Mouse (Mus musculus) kidney, embryonic 14.5 days (tissue): Measurements from ENCODE around the gene Scfd2. TPM values are rescaled to one million over a fixed set of nuclear protein-coding genes. Genes with fewer than 3 reads are reported as not detected.

Source experiments
- ATAC-seq: fragments of 200-750 bp; cut with Nextera tagmentation; 2 replicates; pipeline ENCODE4 v1.8.0; 2017; ENCODE audit warnings: moderate number of reproducible peaks, mild to moderate bottlenecking, moderate TSS enrichment, moderate library complexity; ENCODE audit not compliant: low FRiP score, low TSS enrichment
- H3K27ac ChIP-seq: fragments of 300-500 bp; sonication (generic); 2 replicates; pipeline ENCODE4 v1.5.1; 2014; ENCODE audit warnings: low read depth, mild to moderate bottlenecking, low read length, moderate library complexity, mixed read lengths
- H3K27me3 ChIP-seq: fragments of 300-500 bp; sonication (generic); 2 replicates; pipeline ENCODE4 v1.6.1; 2014; ENCODE audit warnings: mild to moderate bottlenecking, low read length; ENCODE audit not compliant: control insufficient read depth, insufficient read depth
- H3K36me3 ChIP-seq: fragments of 300-500 bp; sonication (generic); 2 replicates; pipeline ENCODE4 v1.6.1; 2014; ENCODE audit warnings: low read length, mixed read lengths; ENCODE audit not compliant: control insufficient read depth, insufficient read depth
- H3K4me1 ChIP-seq: fragments of 300-500 bp; sonication (generic); 2 replicates; pipeline ENCODE4 v1.6.1; 2014; ENCODE audit warnings: low read length, mixed read lengths; ENCODE audit not compliant: control insufficient read depth, insufficient read depth
- H3K4me2 ChIP-seq: fragments of 300-500 bp; sonication (generic); replicated peaks from 2 replicates; pipeline ENCODE4 v1.6.1; 2014; ENCODE audit warnings: low read depth, mild to moderate bottlenecking, low read length
- H3K4me3 ChIP-seq: fragments of 300-500 bp; sonication (generic); 2 replicates; pipeline ENCODE4 v1.5.1; 2014; ENCODE audit warnings: mild to moderate bottlenecking, low read length
- H3K9ac ChIP-seq: fragments of 300-500 bp; sonication (generic); 2 replicates; pipeline ENCODE4 v1.6.1; 2014; ENCODE audit warnings: low read depth, mild to moderate bottlenecking, low read length, moderate library complexity
- H3K9me3 ChIP-seq: fragments of 300-500 bp; sonication (generic); 2 replicates; pipeline ENCODE4 v1.6.1; 2016; ENCODE audit warnings: low read length; ENCODE audit not compliant: control insufficient read depth
- WGBS: fragments of 180-500 bp; shearing (Covaris S2); extraction: QIAGEN DNeasy Blood & Tissue Kit; methylation state at CpG from one replicate; pipeline ENCODE4 v1.1.7; 2014; 5-methylcytosine and 5-hydroxymethylcytosine counted together
- polyA plus RNA-seq: library from polyadenylated mRNA; unstranded; fragments of >200 nt; fragmentation: Nextera tagmentation; extraction: Ambion mirVana; gene quantifications from 2 replicates; pipeline ENCODE4 v1.2.1, GENCODE M21; 2014

Scfd2 gene
- polyA plus RNA-seq, 1 experiment from 2014 or later = 18.3 TPM

DNA sequence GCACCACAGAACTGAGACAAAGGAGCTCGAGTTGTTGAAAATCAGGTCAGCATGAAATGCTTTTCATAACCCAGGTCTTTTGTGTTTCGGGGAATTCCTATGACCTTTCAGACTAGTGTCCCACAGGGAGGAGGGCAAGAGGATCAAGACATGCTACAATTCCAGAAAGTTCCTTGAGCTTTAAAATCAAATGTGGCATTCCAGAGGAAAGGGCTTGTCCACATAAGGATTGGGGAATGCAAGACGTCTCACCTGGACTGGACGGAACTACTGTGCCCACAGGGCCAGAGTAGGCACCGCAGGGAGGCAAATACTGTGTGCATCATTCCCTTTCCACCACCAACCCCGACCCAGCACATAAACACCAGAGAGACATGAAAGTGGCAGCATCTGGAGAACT lies 266.4 kb downstream of the Scfd2 start:
- Histone ChIP-seq H3K36me3 (no peaks in the 10 kb centered on the region), H3K4me2 (no peak overlapping the region), H3K4me3 (no peak overlapping the region), H3K9ac (no peak overlapping the region), H3K27me3 (no peaks in the 10 kb centered on the region), H3K9me3 (no peaks in the 10 kb centered on the region), H3K27ac (no peak overlapping the region), H3K4me1 (peaks cover 18% of the 10 kb centered on the region)
- WGBS = 65% methylated on average over 6 of the region's 6 CpGs
- no peak for ATAC-seq

GRCm38 (mm10) chr5:74264541-74264940 lies 267.0 kb downstream of the Scfd2 start:
- Histone ChIP-seq H3K36me3 (no peaks in the 10 kb centered on the region), H3K4me3 (no peak overlapping the region), H3K9me3 (no peaks in the 10 kb centered on the region), H3K9ac (no peak overlapping the region), H3K27me3 (no peaks in the 10 kb centered on the region), H3K27ac (no peak overlapping the region), H3K4me1 (peaks cover 20% of the 10 kb centered on the region), H3K4me2 (no peak overlapping the region)
- ATAC-seq = no peak
- WGBS = 71% methylated on average over 4 of the region's 4 CpGs

DNA sequence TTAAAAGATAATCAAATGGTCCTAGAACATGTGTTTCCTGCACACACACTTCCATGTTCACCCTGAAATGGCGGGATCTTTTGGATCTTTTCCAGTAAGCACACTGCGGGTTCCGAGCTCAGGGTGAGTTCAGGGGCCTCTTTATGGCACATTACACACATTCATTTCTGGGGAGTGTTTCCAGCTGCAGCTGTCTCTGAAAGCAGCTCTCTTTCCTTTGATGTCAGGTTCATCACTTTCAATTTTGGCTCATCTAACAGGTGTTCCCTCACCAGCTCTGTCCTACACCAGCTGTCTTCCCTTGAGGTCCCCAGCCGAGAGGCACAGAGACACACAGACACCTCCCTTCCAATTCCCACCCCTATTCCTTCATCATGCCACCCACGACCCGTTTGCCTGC lies 270.5 kb downstream of the Scfd2 start:
- H3K27me3 ChIP-seq = no peaks in the 10 kb centered on the region
- H3K9ac ChIP-seq = no peak overlapping the region
- 36% methylated on average over 6 of the region's 6 CpGs for WGBS
- H3K27ac ChIP-seq = peak overlapping the region; percentile 39; the same call in 1 of the 2 replicates
- H3K9me3 ChIP-seq = no peaks in the 10 kb centered on the region
- ATAC-seq = no peak
- no peak overlapping the region for H3K4me3 ChIP-seq
- peaks cover 12% of the 10 kb centered on the region; the same call in 1 of the 2 replicates for H3K4me1 ChIP-seq
- H3K4me2 ChIP-seq = no peak overlapping the region
- H3K36me3 ChIP-seq = no peaks in the 10 kb centered on the region

DNA sequence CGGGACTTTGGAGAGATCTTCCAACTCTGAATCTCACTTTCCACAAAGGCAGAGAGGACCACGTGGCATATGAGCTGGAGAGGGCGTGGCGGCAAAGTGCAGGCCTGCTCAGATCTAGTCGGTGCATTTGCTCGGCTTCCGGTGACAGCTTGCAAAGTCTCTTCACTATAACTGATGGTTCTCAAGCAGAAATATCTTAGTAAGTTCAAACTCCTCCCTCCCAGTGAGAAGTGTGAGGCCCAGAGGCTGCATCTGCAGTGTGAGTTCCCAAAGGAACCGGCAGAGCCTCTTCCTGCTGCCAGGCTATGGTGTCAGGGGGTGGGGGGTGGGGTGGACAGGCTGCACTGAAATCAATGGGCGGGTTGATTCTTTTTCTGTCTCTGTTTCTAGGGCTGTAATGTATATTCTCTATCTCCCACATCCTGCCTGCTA lies 271.2 kb downstream of the Scfd2 start:
- Histone ChIP-seq H3K36me3 (no peaks in the 10 kb centered on the region), H3K27ac (peak overlapping the region; percentile 67; the same call in 1 of the 2 replicates), H3K9ac (peak overlapping the region; percentile 15; the same call in 1 of the 2 replicates), H3K4me1 (peaks cover 9% of the 10 kb centered on the region; the same call in 1 of the 2 replicates), H3K9me3 (no peaks in the 10 kb centered on the region), H3K4me2 (no peak overlapping the region), H3K4me3 (no peak overlapping the region), H3K27me3 (no peaks in the 10 kb centered on the region)
- WGBS = 28% methylated on average over 9 of the region's 9 CpGs
- ATAC-seq = peak; percentile 71

- H3K27ac ChIP-seq = no peak overlapping the region
- no peak for ATAC-seq
Observed at GRCm38 (mm10) chr5:74256705-74257104, 274.9 kb downstream of the Scfd2 start.

GRCm38 (mm10) chr5:74254996-74255395 lies 276.6 kb downstream of the Scfd2 start:
- Histone ChIP-seq H3K27me3 (no peaks in the 10 kb centered on the region), H3K9me3 (no peaks in the 10 kb centered on the region), H3K4me3 (no peak overlapping the region), H3K9ac (no peak overlapping the region), H3K27ac (no peak overlapping the region), H3K36me3 (no peaks in the 10 kb centered on the region), H3K4me1 (peaks cover 15% of the 10 kb centered on the region), H3K4me2 (no peak overlapping the region)
- no peak for ATAC-seq
- WGBS = 88% methylated on average over 1 of the region's 1 CpGs

More at GRCm38 (mm10) chr5:74256705-74257104, 274.9 kb downstream of the Scfd2 start:
- Histone ChIP-seq H3K36me3 (no peaks in the 10 kb centered on the region), H3K4me1 (peaks cover 14% of the 10 kb centered on the region), H3K4me2 (no peak overlapping the region), H3K27me3 (no peaks in the 10 kb centered on the region), H3K4me3 (no peak overlapping the region), H3K9ac (no peak overlapping the region), H3K9me3 (no peaks in the 10 kb centered on the region)
- WGBS = 48% methylated on average over 4 of the region's 4 CpGs

GRCm38 (mm10) chr5:74253724-74254328 lies 277.7 kb downstream of the Scfd2 start:
- Histone ChIP-seq H3K9me3 (no peaks in the 10 kb centered on the region), H3K4me2 (no peak overlapping the region), H3K4me1 (peaks cover 15% of the 10 kb centered on the region), H3K4me3 (no peak overlapping the region), H3K27me3 (no peaks in the 10 kb centered on the region), H3K27ac (peak overlapping the region; percentile 12; the same call in 1 of the 2 replicates), H3K9ac (no peak overlapping the region), H3K36me3 (no peaks in the 10 kb centered on the region)
- no peak for ATAC-seq
- WGBS = 50% methylated on average over 7 of the region's 7 CpGs

DNA sequence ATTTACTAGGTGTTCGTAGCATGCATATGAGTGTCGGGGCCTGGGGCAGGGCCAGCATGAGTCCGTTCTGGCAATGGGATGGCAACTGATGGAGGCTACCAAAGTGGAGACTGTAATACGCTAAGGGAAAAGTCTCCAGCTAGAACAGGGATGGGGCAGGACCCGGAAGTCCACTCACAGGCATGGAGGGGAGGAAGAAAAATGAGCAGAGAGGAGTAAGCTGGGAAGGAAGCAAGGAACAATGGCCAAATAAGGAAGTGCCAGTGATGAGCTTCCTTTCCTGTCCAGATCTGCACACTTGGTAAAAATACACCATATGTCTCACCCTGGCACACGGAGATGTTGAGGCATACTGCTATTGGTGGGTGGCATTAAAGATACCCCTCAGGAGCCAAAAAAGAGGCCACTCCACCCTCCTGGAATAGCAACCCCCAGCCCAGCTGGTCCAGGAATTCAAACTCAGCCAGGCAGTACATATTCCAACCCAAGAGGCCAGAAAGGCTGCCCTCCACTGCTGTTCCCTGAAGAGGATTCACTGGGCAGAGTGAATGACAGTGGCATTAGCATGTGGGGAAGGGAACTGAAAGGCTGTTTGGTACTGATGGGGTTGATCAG lies 278.8 kb downstream of the Scfd2 start:
- H3K4me3 ChIP-seq = no peak overlapping the region
- no peaks in the 10 kb centered on the region for H3K27me3 ChIP-seq
- H3K9ac ChIP-seq = no peak overlapping the region
- H3K4me1 ChIP-seq = peaks cover 15% of the 10 kb centered on the region
- WGBS = 81% methylated on average over 6 of the region's 6 CpGs
- H3K27ac ChIP-seq = no peak overlapping the region
- no peaks in the 10 kb centered on the region for H3K9me3 ChIP-seq
- H3K36me3 ChIP-seq = no peaks in the 10 kb centered on the region
- no peak for ATAC-seq
- H3K4me2 ChIP-seq = no peak overlapping the region

DNA sequence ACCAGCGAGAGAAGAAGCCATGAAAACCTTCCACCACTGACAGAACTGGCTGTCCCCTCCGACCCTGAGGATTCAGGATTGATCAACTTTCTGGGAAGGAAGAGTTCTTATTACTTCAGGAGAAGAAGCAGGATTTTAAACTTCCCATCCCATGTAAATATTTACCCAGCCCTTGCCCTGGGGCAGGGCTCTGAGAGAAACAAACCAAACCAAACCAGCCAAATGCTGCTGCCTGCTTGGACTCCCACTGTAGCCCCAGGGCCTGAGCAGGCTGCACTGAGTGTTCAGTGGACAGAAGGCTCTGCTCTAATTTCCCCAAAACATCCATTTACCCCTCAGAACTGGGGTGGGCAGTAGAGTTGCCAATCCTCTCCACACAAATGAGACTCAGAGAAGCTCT lies 280.6 kb downstream of the Scfd2 start:
- H3K4me3 ChIP-seq = no peak overlapping the region
- no peak for ATAC-seq
- 66% methylated on average over 2 of the region's 2 CpGs for WGBS
- no peaks in the 10 kb centered on the region for H3K27me3 ChIP-seq
- no peaks in the 10 kb centered on the region for H3K36me3 ChIP-seq
- peaks cover 23% of the 10 kb centered on the region for H3K4me1 ChIP-seq
- H3K4me2 ChIP-seq = no peak overlapping the region
- H3K9ac ChIP-seq = no peak overlapping the region
- no peak overlapping the region for H3K27ac ChIP-seq
- H3K9me3 ChIP-seq = no peaks in the 10 kb centered on the region
